Mouse (Mus musculus) lung, postnatal 14 days (tissue): ENCODE results near the gene 1700003E16Rik.
A peak's percentile ranks its signal among the peaks of the same experiment; 100 is the strongest.

Experiments used
- DNase-seq: peaks from one replicate; pipeline ENCODE4 v3.0.0; 2021

Gene 1700003E16Rik

DNA sequence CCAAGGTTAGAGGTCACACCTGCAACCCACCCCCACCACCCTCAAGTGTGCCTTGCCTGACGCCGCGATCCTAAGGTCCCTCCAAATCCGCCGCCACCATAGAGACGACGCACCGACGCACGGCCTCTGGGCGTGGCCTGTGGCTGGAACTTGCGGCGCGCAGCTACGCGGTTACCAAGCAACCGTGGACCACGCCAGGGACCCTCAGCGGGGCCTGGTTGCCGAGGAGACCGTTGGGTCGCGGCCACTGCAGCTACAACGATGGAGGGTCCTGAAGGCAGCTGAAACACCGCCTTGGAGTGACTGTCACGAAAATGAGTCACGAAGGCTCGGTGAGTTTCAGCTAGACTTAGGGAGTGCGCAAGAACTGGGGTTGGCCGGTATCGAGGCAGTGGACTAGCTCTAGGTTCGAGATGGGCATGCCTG, at the start of gene 1700003E16Rik, which contains the start of gene Wdr54:
Gene 1700003E16Rik (plus strand): TSS at position 146 of the 426 bp plus-strand sequence.
Gene Wdr54 (minus strand): TSS at position 139 of the 426 bp plus-strand sequence.
- DNase-seq, result peak; percentile 41

DNA sequence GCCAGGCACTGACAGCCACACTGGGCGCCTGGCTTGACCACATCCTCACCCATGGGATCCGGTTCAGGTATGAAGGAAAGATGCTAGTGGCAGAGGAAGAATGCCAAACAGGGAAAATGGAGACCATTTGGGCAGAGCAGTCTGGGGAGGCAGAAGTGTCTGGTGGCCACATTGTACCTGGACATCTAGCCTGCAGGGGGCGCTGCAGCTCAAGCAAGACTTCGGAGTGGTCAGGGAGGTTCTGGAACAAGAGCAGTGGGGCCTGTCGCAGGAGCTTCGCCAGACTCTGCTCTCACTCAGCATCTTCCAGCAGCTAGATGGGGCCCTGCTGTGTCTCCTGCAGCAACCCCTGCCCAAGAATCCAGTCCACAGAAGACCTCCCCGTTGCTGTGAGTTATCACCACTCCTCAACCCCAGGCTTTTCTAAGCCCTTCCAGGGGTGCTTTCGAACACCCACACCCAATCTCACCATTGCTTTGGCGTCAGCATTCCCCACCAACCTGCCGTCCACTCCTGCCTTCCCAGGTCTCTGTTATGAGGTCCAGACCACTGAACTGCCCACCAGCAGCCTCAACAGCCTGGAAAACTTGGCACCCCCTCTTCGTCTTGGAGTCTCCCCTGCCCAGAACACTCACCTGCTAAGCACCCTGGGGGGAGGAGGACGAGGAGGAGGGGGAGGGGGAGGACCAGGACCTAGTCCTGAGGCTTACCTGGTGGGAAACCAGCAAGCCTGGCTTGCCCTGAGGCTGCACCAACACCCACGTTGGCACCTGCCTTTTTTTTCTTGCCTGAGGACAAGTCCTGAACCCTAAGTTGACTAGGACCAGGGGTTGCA, 48.4 kb upstream of the 1700003E16Rik start:
- peak; percentile 82 for DNase-seq

GRCm38 (mm10) chr6:83108762-83109668, 47.2 kb upstream of the 1700003E16Rik start, which contains the start of gene Mrpl53:
Gene Mrpl53 (plus strand): TSS chr6:83109040.
- DNase-seq, result peak; percentile 83

DNA sequence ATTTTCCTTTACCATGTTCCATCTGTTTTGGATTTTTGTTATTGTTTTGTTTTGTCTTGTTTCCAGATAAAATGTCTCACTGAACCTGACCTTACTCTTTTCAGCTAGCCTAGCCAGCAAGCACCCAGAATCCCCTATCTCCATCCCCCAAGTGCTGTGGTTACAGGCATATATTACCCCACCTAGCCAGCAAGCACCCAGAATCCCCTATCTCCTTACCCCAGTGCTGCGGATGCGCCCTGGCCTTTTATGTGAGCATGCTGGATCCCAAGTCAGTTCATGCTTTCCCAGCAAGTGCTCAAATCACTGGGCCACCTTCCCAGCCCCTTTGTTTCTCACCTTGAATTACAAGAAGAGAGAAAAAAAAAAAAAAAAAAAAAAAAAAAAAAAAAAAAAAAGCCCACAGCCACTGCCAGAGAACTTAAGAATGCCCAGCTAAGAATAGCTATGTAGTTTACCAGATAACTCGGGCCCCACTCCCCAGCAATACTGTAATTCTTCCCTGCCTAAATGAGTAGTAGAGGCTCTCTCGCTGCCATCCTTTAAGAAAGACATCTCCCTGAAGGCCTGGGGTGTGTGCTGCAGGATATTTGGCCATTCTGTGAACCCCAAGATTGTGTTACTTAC, 44.6 kb upstream of the 1700003E16Rik start:
- DNase-seq, result no peak

DNA sequence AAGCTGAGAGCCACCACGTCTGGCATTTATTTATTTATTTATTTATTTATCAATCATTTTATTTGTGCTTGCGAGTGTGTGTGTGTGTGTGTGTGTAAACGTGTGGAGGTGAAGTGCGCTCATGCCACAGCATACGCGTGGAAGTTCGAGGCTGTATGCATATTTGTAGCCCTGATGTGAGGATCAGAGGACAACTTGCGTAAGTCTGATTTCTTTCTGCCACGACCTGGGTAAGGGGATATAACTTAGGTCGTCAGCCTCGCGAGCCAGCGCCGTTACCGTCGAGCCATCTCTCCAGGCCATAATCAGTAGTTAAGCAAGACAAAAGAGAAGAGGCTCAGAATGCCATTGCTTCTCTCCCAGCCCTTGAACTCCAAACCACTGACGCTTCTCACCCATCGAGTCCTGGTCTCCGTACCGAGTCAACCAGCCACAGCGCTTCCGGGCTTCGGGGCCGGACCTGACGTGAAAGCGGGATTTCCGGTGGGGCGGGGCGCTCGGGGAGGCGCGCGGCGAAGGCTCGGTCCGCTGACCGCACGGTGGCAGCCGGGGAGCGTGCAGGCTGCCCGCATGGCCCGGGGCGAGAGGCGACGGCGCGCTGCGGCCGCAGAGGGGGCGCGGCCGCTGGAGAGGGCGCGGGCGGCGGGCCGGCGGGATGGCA, 41.1 kb upstream of the 1700003E16Rik start, which contains the start of gene Mogs:
Gene Mogs (plus strand): TSS at position 486 of the 661 bp plus-strand sequence.
- DNase-seq, result peak; percentile 96

GRCm38 (mm10) chr6:83115682-83116372, 40.4 kb upstream of the 1700003E16Rik start:
- DNase-seq, result no peak

GRCm38 (mm10) chr6:83116373-83117164, 39.6 kb upstream of the 1700003E16Rik start:
- no peak for DNase-seq

DNA sequence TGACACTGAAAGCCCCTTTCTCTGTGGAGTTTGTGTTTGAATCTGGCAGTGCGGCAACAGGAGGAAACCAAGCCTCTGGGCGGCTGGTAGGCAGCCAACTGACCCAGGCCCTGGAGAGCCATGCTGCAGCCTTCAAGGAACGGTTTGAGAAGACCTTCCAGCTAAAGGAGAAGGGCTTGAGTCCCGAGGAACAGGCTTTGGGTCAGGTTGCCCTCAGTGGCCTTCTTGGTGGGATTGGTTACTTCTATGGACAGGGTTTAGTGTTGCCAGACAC, 39.1 kb upstream of the 1700003E16Rik start:
- no peak for DNase-seq

DNA sequence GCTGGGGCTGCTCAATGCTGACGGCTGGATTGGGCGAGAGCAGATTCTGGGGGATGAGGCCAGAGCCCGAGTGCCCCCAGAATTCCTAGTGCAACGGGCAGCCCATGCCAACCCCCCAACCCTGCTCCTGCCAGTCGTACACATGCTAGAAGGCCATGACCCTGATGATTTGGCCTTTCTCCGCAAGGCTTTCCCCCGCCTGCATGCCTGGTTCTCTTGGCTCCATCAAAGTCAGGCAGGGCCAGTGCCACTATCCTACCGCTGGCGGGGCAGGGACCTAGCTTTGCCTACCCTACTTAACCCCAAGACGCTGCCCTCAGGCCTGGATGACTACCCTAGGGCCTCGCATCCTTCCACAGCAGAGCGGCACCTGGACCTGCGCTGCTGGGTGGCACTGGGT, 38.6 kb upstream of the 1700003E16Rik start:
- no peak for DNase-seq

DNA sequence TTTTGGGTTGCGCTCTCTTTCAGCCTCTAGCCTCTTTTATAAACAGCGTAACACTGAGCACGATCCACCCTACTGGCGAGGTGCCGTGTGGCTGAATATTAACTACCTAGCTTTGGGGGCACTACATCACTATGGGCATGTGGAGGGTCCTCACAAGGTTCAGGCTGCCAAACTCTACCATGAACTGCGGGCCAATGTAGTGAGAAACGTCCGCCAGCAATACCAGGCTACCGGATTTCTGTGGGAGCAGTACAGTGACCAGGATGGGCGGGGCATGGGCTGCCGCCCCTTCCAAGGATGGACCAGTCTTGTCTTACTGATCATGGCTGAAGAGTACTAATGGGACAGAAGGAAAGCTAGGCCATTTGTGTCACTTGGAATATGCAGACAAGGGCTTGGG, 37.8 kb upstream of the 1700003E16Rik start:
- no peak for DNase-seq

DNA sequence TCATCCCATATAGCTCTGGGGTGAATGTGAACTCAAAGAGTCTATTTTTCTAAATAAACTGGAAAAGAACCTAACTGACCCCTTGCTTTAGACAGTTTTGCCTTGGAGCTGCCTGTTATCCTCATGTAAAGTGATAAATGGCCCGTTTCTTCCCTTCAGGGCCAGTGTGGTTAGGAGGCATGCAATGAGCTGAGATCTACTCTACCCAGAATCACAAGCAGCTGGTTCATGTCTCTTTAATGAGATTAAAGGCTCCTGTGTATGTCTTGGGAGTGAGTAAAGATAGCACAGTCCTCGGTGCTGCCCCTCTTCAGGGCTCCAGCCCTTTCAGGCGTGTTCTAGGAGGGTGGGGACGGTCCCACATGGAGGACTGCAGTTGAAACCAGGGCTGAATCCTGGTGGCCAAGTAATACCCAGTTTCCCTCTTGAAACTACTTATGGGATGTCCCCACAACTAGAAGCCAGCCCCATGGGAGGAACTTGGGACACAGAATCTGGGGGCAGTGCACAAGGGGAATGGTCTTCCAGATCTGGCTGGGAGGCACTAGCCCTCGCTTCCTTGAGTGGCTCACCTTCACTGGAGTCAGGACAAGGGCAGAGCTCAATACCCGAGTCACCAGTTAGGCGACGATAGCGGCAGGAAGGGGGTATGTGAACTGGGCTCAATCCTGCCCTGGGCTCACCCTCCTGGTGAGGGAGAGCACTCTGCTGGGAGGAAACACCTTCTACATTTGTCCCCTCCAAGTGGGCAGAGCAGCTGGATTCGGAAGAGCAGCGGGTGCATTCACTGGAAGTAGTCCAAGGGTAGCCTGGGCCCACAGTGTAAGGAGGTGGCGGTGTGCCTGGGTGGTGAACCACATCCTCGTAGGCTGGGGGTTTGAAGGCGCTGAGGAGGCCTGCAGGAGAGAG, 37.1 kb upstream of the 1700003E16Rik start:
- no peak for DNase-seq

GRCm38 (mm10) chr6:83119734-83120051, 36.5 kb upstream of the 1700003E16Rik start:
- DNase-seq, result no peak

DNA sequence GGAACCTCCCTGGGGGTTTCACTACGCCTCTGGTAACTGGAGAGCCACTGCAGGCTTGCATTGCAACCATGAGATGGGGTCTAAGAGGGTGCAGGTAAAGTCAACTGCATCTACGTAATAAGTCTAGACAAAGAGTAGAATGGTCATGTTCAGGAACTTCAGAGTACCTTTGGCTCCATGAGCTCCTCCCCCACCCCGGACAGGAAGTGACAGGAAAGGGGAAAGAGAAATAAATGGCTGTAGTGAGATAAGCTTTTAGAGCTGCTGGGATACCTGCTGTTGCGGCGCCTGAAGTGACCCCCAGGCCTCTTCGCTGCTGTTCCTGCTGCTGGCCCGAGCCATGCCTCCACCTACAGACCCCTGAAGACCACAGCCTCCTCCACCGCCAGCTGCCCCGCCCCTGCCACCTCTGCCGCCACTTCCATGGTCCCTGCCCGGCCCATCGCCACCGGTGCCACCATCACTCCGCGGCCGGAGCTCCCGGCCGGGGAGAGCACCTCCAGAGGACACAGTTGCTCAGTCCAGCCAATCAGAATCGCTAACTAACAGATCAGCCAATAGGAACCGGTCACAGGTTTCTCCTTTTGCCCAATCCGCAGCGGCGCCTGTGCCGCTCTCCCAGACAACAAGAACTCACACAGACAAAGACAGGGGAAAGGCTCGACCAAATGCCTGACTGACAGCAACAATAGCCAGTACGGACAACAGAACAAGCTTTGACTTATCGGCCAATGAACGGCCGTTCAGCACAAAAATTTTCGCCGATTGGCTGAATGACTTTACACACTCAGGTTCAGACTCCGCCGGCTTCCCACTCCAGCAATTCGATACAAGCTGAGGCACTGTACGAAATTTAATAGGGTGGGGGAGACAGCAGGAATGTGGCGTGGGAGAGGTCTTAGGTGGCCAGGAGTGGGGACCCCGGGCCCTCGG, 35.0 kb upstream of the 1700003E16Rik start, which contains the start of gene Wbp1:
Gene Wbp1 (minus strand): TSS at position 630 of the 933 bp plus-strand sequence.
- DNase-seq, result peak; percentile 91

DNA sequence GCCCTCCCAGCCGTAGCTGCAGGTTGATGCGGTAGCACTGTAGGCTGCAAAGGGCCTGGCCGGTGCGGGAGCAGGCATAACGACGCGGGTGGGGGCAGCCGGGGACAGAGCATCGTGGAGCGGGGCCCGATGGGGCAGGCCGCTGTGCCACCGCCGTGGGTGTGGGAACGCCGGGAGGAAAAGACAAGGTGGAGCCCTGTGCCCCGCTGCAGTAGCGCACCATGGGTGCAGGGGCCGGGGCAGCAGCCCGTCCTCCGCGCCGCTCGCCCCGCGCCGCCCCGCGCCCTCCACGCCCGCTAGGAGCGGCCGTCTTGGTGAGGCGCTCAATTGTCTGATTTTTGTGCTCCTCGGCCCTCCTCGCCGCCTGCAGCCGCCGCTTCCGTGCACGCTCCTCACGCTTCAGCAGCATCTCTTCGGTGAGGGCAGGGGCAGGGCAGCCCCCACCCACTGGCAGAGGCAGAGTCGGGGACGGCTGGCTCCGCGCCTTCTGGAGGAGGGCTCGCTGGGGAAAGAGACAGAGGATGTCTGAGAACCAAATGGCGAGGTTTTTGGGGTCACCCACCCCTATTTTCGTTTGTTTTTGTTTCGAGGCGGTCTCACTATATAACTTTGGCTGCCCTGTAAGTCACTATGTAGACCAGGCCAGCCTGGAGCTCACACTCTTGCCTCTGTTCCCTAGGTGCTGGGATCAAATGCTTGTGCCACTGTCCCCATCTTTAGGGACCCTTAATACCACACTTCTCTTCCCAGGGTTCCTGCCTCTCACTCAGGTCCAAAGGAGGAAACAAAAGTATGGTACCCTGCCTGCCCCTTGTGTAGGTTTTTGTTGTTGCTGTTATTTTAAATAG, 34.1 kb upstream of the 1700003E16Rik start:
- no peak for DNase-seq

- DNase-seq, result no peak
These were observed 33.2 kb upstream of the 1700003E16Rik start for GRCm38 (mm10) chr6:83122961-83123360.

DNA sequence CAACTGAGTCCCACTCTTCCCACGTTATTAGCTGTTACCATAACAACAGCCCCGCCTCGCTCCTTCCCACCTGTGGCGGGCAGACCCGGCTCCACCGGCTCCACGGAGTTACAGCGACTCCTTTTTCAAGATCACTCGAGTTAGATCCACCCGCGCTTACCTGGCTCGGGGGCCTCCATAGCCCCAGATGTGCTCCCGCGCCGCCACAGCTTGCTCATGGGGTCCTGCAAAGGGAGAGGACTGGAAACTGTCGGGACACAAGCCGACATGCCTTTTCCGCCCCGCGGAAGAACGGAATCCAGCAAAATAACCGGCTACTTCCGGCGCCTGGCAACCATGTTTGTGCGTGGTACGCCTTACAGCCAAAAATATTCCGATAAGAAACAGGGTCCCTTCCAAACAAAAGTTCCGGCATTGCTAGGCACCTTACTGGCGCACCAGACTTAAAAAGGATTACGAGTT, 31.3 kb upstream of the 1700003E16Rik start:
- peak; percentile 91 for DNase-seq

DNA sequence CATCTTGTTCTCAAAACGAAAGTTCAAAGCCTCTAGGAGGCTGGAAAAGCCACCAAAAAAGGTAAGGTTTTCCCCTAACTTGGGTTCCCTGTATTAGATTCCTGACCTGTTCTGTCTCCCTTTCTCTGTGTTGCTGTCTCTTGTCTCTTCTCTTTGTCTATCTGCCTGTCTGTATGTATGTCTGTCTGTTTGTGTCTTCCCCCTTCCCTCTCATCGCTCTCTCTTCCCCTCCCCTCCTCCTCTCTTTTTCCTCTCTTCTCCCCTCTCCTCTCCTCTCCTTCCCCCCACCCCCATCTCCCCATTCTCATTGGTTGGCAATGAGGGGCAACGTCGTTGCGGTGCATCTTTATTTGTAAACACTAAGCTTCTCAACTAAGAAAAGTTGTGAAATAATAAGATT, 30.9 kb upstream of the 1700003E16Rik start, which contains the start of gene Ino80b:
Gene Ino80b (minus strand): TSS at position 101 of the 400 bp plus-strand sequence.
- DNase-seq, result no peak

- DNase-seq, result no peak
These were observed 28.8 kb upstream of the 1700003E16Rik start for GRCm38 (mm10) chr6:83127419-83127818.
